Mouse (Mus musculus) T-cell, adult 2 months (primary cell): ENCODE data around the gene Kifc1.
"Not testable (repeated sequence)": the region's sequence is repeated elsewhere in the genome, so short reads cannot be mapped to it uniquely, and the experiment has no call there.

Experiments used
- DNase-seq: peaks from one replicate; pipeline ENCODE4 v3.0.0; 2022; ENCODE audit warnings: low spot score

Gene Kifc1

DNA sequence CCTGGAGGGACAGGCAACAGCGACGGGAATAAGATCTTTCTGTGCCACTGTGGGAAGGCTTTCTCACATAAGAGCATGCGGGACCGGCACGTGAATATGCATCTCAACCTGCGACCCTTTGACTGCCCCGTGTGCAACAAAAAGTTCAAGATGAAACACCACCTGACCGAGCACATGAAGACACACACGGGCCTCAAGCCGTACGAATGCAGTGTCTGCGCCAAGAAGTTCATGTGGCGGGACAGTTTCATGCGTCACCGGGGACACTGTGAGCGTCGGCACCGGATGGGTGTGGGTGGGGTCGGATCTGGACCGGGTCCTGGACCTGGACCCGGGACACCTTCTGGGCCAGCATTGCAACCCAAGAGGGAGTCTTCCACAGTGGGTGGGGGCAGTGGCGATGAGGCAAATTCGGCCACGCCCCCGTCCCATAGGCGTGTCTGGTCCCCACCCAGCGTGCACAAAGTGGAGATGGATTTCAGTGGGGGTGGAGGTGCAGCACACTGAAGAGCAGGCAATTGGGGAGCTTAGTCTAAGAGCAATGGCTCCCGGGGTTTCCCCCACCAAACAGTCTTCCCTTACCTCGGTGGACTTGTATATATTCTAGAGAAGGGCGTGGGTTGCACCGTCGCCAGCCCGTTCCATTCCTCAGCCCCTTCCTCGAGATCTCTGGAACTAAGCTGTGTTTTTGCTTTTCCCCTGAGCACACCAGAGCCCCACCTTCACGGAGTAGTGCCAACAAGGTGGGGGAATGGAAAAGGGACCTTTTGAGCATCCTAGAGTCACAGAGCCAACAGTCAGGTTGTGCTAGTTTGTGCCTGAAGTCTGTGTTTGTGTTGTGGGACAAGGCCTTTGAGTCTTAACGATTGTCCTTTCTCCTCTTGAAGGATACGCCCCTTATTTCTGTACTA is 28.1 kb upstream of the Kifc1 start:
- DNase-seq: no peak

- no peak for DNase-seq
Measured at GRCm38 (mm10) chr17:33917656-33918292, 27.3 kb upstream of the Kifc1 start.

DNA sequence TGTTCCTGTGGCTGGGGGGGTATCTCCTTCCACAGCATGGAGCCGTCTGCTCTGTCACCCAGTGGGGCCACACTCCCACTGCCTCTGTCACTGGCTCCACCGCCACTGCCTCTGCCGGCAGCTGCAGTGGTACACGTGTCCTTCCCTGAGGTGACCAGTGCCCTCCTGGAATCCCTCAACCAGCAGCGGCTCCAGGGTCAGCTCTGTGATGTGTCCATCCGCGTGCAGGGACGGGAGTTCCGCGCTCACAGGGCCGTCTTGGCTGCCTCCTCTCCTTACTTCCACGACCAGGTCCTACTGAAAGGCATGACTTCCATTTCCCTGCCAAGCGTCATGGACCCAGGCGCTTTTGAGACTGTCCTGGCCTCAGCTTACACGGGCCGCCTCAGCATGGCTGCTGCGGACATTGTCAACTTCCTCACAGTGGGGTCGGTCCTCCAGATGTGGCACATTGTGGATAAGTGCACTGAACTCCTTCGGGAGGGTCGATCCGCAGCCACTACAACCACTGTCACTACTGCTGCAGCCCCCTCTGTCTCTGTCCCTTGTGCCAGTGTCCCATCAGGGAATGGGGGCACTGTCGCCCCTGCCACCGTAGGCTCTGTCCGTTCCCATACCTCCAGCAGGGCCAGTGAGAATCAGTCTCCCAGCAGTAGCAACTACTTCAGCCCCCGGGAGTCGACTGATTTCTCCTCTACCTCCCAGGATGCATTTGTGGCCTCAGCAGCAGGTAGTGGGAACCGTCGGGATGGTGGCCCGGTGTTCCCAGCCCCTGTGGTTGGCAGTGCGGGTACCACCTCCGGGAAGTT is 26.6 kb upstream of the Kifc1 start:
- no peak for DNase-seq

- DNase-seq: no peak
Measured at GRCm38 (mm10) chr17:33916294-33916693, 25.8 kb upstream of the Kifc1 start.

- peak; percentile 92 for DNase-seq
Measured at GRCm38 (mm10) chr17:33915671-33916250, 25.3 kb upstream of the Kifc1 start, which contains the start of the genes Tapbp and Zbtb22. Gene Tapbp, plus strand, starts transcription at chr17:33915899. Gene Zbtb22, plus strand, starts transcription at chr17:33915904.

- no peak for DNase-seq
Measured at GRCm38 (mm10) chr17:33914969-33915391, 24.5 kb upstream of the Kifc1 start.

DNA sequence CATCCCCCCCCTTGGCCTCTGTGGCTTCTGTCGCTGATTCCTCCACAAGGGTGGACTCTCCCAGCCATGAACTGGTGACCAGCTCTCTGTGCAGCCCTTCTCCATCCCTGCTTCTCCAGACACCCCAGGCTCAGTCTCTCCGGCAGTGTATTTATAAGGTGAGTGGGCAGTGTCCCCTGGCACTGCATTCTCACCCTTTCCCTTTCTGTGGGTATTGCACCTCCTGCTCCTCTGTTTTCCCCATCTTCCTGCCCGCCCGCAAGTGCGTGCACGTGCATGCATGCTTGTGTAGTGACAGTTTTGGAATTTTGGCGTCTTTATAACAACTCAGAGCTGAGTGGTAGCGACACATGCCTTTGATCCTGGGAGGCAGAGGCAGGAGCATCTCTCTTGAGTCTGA is 23.4 kb upstream of the Kifc1 start:
- DNase-seq: no peak

- DNase-seq: no peak
Measured at GRCm38 (mm10) chr17:33913264-33913663, 22.8 kb upstream of the Kifc1 start.

GRCm38 (mm10) chr17:33911813-33912414 is 21.5 kb upstream of the Kifc1 start:
- DNase-seq: no peak

GRCm38 (mm10) chr17:33911052-33911812 is 20.8 kb upstream of the Kifc1 start:
- DNase-seq: no peak

DNA sequence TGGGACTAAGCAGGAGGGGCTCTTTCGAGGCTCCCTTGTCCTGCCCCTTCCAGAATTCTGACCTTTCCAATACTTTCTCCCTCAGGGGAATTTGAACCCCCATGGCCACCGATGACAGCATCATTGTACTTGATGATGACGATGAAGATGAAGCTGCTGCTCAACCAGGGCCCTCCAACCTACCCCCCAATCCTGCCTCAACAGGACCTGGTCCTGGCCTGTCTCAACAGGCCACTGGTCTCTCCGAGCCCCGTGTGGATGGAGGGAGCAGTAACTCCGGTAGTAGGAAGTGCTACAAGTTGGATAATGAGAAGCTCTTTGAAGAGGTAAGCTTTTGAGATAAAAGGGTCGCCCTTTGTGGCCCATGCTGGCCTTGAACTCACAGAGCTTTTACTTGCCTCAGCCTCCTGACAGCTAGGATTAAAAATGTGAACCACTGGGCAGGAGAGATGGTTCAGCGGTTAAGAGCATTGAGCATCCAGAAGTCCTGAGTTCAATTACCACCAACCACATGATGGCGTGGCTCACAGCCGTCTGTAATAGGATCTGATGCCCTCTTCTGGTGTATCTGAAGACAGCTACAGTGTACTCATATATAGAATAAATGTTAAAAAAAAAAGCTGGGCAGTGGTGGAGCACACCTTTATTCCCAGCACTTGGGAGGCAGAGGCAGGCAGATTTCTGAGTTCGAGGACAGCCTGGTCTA is 20.0 kb upstream of the Kifc1 start:
- DNase-seq: peak; percentile 47

DNA sequence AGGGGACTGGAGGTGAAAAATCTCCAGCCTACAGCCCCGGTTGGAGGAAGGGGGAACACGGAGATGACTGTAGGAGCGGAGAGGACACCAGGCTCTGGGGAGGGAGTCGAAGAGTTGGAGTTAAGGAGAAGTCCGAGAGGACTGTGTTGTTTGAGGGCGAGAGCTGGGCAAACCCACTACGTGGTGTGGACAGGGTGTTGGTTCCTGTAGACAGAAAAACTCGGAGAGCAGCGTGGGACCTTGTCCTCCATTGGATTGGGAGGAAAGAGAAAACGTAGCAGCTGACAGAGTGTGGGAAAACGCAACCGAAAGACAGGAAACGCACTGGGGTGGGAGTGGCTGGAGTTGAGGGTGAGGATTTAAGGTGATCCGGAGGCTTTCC is 19.4 kb upstream of the Kifc1 start:
- DNase-seq: peak; percentile 46

GRCm38 (mm10) chr17:33909077-33909868 is 18.8 kb upstream of the Kifc1 start, which contains the start of gene Daxx:
Gene Daxx, plus strand, starts transcription at chr17:33909414.
- DNase-seq: peak; percentile 98

GRCm38 (mm10) chr17:33908331-33909076 is 18.0 kb upstream of the Kifc1 start:
- no peak for DNase-seq

- DNase-seq: not testable (repeated sequence)
Measured at GRCm38 (mm10) chr17:33904835-33905234, 14.4 kb upstream of the Kifc1 start, which contains the start of gene Platr17. Gene Platr17, plus strand, starts transcription at chr17:33905135.

- not testable (repeated sequence) for DNase-seq
Measured at GRCm38 (mm10) chr17:33903911-33904651, 13.6 kb upstream of the Kifc1 start.

DNA sequence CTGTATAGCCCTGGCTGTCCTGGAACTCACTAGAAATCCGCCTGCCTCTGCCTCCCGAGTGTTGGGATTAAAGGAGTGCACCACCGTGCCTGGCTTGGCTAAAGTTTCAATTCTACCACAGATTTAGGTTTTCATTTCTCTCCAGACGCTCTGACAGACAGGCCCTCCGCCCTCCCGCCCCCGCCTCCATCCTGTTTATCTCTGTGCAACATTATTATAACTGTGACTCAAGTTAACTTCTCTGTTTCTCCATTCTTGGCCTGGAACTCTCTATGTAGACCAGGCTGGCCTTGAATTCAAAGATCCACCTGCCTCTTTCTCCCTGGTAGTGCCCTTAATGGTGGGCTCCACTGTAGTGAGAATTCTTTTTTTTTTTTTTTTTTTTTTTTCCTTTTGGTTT is 12.0 kb upstream of the Kifc1 start:
- DNase-seq: no peak

DNA sequence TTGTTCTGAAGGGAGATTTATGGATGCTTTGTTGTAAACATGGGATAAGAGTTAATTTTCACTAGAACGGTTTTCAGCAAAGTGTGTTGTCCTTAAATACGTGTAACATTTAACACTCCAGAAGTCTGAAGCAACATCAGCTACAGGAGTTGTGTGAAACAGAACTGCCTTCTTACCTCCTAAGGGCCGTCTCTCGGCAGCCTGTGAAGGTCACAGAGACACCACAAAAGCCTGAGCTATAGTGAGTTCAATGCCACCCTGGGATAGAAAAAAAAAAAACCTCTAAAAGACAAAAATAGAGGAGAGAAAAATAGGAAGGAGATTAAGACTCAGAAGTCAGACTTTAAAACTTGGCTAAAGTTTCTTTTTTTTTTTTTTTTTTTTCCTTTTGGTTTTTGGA is 11.6 kb upstream of the Kifc1 start:
- DNase-seq: no peak
